Mouse (Mus musculus) intestine, embryonic 14.5 days (tissue): ENCODE measurements around the gene Lrrc28. TPM values are rescaled to one million over a fixed set of nuclear protein-coding genes. Genes with fewer than 3 reads are reported as not detected.

ENCODE experiments used
- ATAC-seq: fragments of 200-750 bp; cut with Nextera tagmentation; replicated peaks from 2 replicates; pipeline ENCODE4 v1.8.0; 2017; ENCODE audit warnings: low read depth, moderate number of reproducible peaks, moderate TSS enrichment, moderate library complexity; ENCODE audit not compliant: low FRiP score, low TSS enrichment
- DNase-seq: peaks from one replicate; pipeline ENCODE4 v3.0.0-alpha.2; 2018; ENCODE audit warnings: low spot score
- H3K27ac ChIP-seq: fragments of 300-500 bp; sonication (generic); 2 replicates; pipeline ENCODE4 v1.5.1; 2014; ENCODE audit warnings: low read depth, mild to moderate bottlenecking, control low read depth
- H3K27me3 ChIP-seq: fragments of 300-500 bp; sonication (generic); replicated peaks from 2 replicates; pipeline ENCODE4 v1.6.1; 2014; ENCODE audit warnings: low read length, control low read depth; ENCODE audit not compliant: control insufficient read depth, insufficient read depth
- H3K36me3 ChIP-seq: fragments of 300-500 bp; sonication (generic); 2 replicates; pipeline ENCODE4 v1.6.1; 2014; ENCODE audit warnings: low read length, control low read depth; ENCODE audit not compliant: control insufficient read depth, insufficient read depth
- H3K4me1 ChIP-seq: fragments of 300-500 bp; sonication (generic); replicated peaks from 2 replicates; pipeline ENCODE4 v1.6.1; 2014; ENCODE audit warnings: low read length, control low read depth, mixed read lengths; ENCODE audit not compliant: control insufficient read depth, insufficient read depth
- H3K4me2 ChIP-seq: fragments of 300-500 bp; sonication (generic); 2 replicates; pipeline ENCODE4 v1.6.1; 2014; ENCODE audit warnings: low read length
- H3K4me3 ChIP-seq: fragments of 300-500 bp; sonication (generic); 2 replicates; pipeline ENCODE4 v1.5.1; 2014; ENCODE audit warnings: low read depth, low read length, control low read depth, mixed read lengths
- H3K9ac ChIP-seq: fragments of 300-500 bp; sonication (generic); 2 replicates; pipeline ENCODE4 v1.6.1; 2014; ENCODE audit warnings: mild to moderate bottlenecking, low read length
- H3K9me3 ChIP-seq: fragments of 300-500 bp; sonication (generic); 2 replicates; pipeline ENCODE4 v1.6.1; 2016; ENCODE audit warnings: low read length, control low read depth; ENCODE audit not compliant: control insufficient read depth
- WGBS: fragments of 180-500 bp; shearing (Covaris S2); extraction: QIAGEN DNeasy Blood & Tissue Kit; methylation state at CpG from one replicate; pipeline ENCODE4 v1.1.7; 2014; 5-methylcytosine and 5-hydroxymethylcytosine counted together
- polyA plus RNA-seq: library from polyadenylated mRNA; unstranded; fragments of >200 nt; fragmentation: Nextera tagmentation; extraction: Ambion mirVana; gene quantifications from 2 replicates; pipeline ENCODE4 v1.2.1, GENCODE M21; 2014

Lrrc28 gene
- polyA plus RNA-seq, 1 experiment from 2014 or later: 12.4 TPM

DNA sequence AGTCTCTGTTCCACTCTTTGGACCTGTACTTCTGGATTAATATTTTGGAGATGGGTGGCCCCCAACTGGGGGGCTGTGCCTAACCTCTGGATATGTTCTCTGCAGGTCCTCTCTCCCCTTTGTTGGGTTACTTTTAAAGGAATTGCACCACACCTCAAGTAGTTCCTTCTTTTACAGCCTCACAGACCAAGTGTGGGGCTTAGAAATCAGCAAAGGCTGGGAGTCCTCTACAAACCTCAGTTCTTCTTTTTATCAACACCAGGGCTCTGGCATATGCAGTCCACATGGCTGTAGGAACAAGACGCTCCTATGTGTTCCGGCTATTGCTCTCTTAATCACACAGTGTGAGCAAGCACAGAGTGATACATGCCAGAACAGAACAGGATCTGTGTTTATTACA, 93.8 kb downstream of the Lrrc28 start:
- ATAC-seq: no peak
- H3K36me3 ChIP-seq: no peaks in the 10 kb centered on the region

DNA sequence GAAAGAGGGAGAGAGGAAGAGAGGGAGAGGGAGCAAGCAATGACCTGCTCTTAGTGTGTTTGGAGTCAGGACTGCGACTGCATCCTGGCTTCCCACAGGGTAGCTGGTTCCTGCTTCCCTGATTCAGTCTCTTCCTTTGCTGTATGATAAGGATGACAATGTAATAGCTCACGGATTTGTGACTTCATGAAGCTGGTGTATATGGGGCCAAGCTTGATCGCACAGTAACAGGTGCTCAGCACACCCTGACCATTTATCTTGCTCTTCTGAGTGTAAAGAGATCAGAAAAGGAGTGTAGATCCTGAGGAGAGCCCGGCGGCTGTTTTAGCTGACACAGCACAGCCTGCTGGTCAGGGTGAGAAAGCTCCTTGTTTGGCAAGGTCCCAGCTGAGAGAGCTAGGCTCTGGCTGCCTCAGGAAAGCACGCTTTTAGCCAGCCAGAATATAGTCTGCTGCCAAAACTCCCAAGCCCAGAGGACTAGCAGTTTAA, 96.0 kb downstream of the Lrrc28 start:
- no peaks in the 10 kb centered on the region for H3K36me3 ChIP-seq
- no peak overlapping the region for H3K4me3 ChIP-seq
- ATAC-seq: 0 out of 2 replicates have a peak, but pooled peaks have one; percentile 68
- H3K4me2 ChIP-seq: no peak overlapping the region
- peak; percentile 66 for DNase-seq
- no peaks in the 10 kb centered on the region for H3K4me1 ChIP-seq
- WGBS: 25% methylated on average over 6 of the region's 6 CpGs
- no peak overlapping the region for H3K9ac ChIP-seq
- H3K9me3 ChIP-seq: no peaks in the 10 kb centered on the region
- no peaks in the 10 kb centered on the region for H3K27me3 ChIP-seq
- H3K27ac ChIP-seq: no peak overlapping the region

More for the DNA sequence above, 93.8 kb downstream of the Lrrc28 start:
- Histone ChIP-seq H3K9me3 (no peaks in the 10 kb centered on the region), H3K4me2 (no peak overlapping the region), H3K4me1 (no peaks in the 10 kb centered on the region), H3K27ac (no peak overlapping the region), H3K9ac (no peak overlapping the region), H3K4me3 (no peak overlapping the region), H3K27me3 (no peaks in the 10 kb centered on the region)
- DNase-seq: no peak
- 67% methylated on average over 2 of the region's 2 CpGs for WGBS

DNA sequence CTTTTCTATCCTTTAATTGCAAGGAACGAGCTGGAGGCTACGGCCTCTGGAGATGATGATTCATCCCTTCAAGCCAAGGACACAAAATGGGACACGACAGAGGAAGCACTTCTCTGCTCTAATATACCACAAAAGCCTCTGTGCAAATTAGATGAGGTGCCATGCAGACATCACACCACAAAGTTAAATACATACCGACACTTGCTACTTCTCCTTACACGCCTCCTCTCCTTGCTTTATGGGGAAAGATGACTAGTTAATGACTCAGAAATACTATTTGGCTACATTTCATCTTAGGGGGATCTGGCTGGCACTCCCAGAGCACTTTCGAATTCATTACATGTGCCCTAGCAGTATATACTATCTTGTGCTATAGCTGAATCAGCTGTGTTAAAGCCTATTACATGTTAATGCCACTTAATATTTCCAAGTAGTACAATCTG, 96.4 kb downstream of the Lrrc28 start:
- no peaks in the 10 kb centered on the region for H3K9me3 ChIP-seq
- no peak for ATAC-seq
- H3K27ac ChIP-seq: no peak overlapping the region
- H3K4me1 ChIP-seq: no peaks in the 10 kb centered on the region
- H3K4me3 ChIP-seq: no peak overlapping the region
- H3K36me3 ChIP-seq: no peaks in the 10 kb centered on the region
- H3K27me3 ChIP-seq: no peaks in the 10 kb centered on the region
- no peak overlapping the region for H3K4me2 ChIP-seq
- H3K9ac ChIP-seq: no peak overlapping the region
- no peak for DNase-seq
- 81% methylated on average over 6 of the region's 6 CpGs for WGBS

- H3K4me2 ChIP-seq: no peak overlapping the region
- DNase-seq: no peak
- no peak overlapping the region for H3K27ac ChIP-seq
- no peaks in the 10 kb centered on the region for H3K27me3 ChIP-seq
- no peak for ATAC-seq
- no peaks in the 10 kb centered on the region for H3K9me3 ChIP-seq
- no peak overlapping the region for H3K4me3 ChIP-seq
- no peak overlapping the region for H3K9ac ChIP-seq
- WGBS: 84% methylated on average over 5 of the region's 5 CpGs
- no peaks in the 10 kb centered on the region for H3K4me1 ChIP-seq
- no peaks in the 10 kb centered on the region for H3K36me3 ChIP-seq
Observed at GRCm38 (mm10) chr7:67546282-67546681, 98.8 kb downstream of the Lrrc28 start.

DNA sequence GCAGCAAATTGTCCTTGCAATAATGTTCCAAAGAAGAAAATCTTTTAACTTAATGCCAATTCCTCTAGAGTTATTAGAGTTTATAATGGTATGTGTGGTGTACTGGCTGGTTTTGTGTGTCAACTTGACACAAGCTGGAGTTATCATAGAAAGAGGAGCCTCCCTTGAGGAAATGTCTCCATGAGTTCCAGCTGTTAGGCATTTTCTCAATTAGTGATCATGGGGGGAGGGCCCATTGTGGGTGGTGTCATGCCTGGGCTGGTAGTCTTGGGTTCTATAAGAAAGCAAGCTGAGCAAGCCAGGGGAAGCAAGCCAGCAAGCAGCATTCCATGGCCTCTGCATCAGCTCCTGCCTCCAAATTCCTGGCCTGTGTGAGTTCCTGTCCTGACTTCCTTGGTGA, 100.5 kb downstream of the Lrrc28 start:
- DNase-seq (no peak), ATAC-seq (no peak)
- no peak overlapping the region for H3K9ac ChIP-seq
- no peak overlapping the region for H3K27ac ChIP-seq
- no peaks in the 10 kb centered on the region for H3K9me3 ChIP-seq
- no peaks in the 10 kb centered on the region for H3K36me3 ChIP-seq
- no peaks in the 10 kb centered on the region for H3K4me1 ChIP-seq
- no peak overlapping the region for H3K4me2 ChIP-seq
- no peaks in the 10 kb centered on the region for H3K27me3 ChIP-seq
- H3K4me3 ChIP-seq: no peak overlapping the region

GRCm38 (mm10) chr7:67543641-67544040, 101.4 kb downstream of the Lrrc28 start:
- ATAC-seq: no peak
- no peak for DNase-seq
- Histone ChIP-seq H3K9me3 (no peaks in the 10 kb centered on the region), H3K27me3 (no peaks in the 10 kb centered on the region), H3K27ac (no peak overlapping the region), H3K4me3 (no peak overlapping the region), H3K36me3 (no peaks in the 10 kb centered on the region), H3K9ac (no peak overlapping the region), H3K4me2 (no peak overlapping the region), H3K4me1 (no peaks in the 10 kb centered on the region)
- WGBS: 91% methylated on average over 6 of the region's 6 CpGs

DNA sequence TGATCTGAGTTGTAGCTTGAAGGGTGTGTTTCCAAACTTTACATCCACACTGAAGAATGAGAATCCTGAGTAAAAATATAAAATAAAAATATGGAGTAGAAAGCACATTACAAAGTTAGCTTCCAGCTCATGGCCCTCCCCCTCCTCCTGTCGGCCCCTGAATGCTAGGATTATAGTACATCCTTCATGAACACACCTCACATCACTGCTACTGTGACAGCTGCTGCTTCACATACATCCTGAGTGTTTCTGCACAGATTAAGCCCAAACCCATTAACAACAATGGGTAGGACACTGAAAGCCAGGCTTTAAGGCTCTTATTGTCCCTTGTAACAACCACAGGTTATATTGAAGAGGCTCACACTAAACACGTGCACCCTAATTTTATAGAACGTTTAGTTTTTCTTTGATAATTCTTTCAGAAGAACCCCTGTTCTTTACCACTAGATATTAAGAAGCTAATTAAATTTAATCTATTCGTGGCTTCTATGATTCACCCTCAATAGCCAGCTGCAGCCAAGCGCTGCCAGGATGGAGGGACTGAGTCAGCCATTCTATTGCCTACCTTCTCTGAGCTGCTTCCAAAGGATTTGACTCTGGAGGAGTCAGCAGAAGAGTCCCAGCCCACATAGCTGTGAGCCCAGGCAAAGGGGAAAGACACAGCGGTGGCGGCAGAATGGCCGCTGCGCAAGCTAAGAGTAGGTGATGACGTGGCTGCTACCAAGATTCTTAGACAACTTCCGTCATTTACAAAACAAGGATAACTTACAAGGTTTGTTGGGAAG, 108.3 kb downstream of the Lrrc28 start:
- H3K4me2 ChIP-seq: no peak overlapping the region
- no peak overlapping the region for H3K9ac ChIP-seq
- H3K4me1 ChIP-seq: 0 out of 2 replicates have a peak, but pooled peaks cover 5% of the 10 kb centered on the region
- no peak overlapping the region for H3K27ac ChIP-seq
- H3K9me3 ChIP-seq: no peaks in the 10 kb centered on the region
- H3K27me3 ChIP-seq: no peaks in the 10 kb centered on the region
- no peak for ATAC-seq
- WGBS: 88% methylated on average over 11 of the region's 11 CpGs
- DNase-seq: no peak
- no peaks in the 10 kb centered on the region for H3K36me3 ChIP-seq
- no peak overlapping the region for H3K4me3 ChIP-seq

GRCm38 (mm10) chr7:67535941-67536340, 109.1 kb downstream of the Lrrc28 start:
- Histone ChIP-seq H3K27me3 (no peaks in the 10 kb centered on the region), H3K27ac (no peak overlapping the region), H3K36me3 (no peaks in the 10 kb centered on the region), H3K9ac (no peak overlapping the region), H3K4me1 (0 out of 2 replicates have a peak, but pooled peaks cover 5% of the 10 kb centered on the region), H3K4me2 (no peak overlapping the region), H3K9me3 (no peaks in the 10 kb centered on the region), H3K4me3 (no peak overlapping the region)
- ATAC-seq (no peak), DNase-seq (no peak)
- WGBS: 84% methylated on average over 4 of the region's 4 CpGs

GRCm38 (mm10) chr7:67530981-67531380, 114.1 kb downstream of the Lrrc28 start:
- Histone ChIP-seq H3K27ac (no peak overlapping the region), H3K4me1 (peaks cover 14% of the 10 kb centered on the region), H3K4me2 (no peak overlapping the region), H3K36me3 (no peaks in the 10 kb centered on the region), H3K9me3 (no peaks in the 10 kb centered on the region), H3K4me3 (no peak overlapping the region), H3K9ac (no peak overlapping the region), H3K27me3 (no peaks in the 10 kb centered on the region)
- ATAC-seq (no peak), DNase-seq (no peak)
- WGBS: 52% methylated on average over 2 of the region's 2 CpGs
